Mouse (Mus musculus): ENCODE results near the gene Ptgds. TPM values are rescaled to one million over a fixed set of nuclear protein-coding genes. Genes with fewer than 3 reads are reported as not detected.
A peak's percentile ranks its signal among the peaks of the same experiment; 100 is the strongest.

The Ptgds gene
- polyA plus RNA-seq, 1 experiment: 758 TPM

DNA sequence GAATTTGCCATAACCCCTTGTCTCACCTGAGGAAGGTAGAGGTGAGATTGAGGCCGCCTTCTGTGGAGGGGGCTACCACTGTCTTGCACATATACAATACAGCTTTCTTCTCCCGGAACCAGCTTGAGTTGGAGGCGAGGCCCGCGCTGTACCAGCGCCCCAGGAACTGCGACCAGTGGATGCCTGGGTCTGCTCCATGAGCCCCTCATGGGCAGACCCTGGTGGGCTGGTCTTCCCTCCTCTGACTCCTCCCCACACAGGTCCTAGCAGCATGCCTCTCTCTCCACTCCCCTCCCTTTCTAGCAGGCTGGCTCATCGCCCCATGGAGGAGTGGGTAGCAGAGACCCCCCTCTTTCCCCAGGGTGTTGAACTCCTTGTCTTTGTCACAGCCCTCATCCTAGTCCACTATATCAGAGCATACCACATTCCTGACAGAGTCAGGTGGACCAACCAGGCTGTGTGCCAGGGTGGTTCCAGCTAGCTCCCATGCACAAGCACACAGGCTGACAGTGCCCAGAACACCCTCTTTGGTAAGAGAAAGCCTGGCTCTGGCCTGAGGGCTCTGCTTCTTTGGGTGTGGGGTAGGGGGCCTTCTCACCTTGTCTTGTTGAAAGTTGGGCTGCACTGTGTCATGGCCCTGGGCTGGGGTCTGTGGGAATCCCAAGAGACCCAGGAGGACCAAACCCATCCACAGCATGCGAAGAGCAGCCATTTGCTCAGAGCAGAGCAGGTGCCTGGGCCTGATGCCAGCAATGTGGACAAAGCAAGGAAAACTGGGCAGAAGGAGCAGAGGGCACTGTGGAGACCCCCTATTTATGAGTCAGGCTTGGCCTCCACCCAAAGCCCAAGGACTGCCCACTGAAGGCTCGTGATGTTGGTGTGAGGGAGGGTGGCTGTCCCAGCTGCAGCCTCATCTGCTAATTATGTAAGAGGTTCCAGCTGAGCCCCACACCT lies 607 bp downstream of the Ptgds start:
- peaks cover 22% of the 10 kb centered on the region for H3K4me1 ChIP-seq (ENCODE audit: control insufficient read depth, insufficient read depth, low read length)
- H3K27ac ChIP-seq (ENCODE audit: insufficient read depth, low read depth, low read length): peak overlapping the region; percentile 72
- WGBS: 70% methylated on average over 10 of the region's 10 CpGs
- 0 out of 2 replicates have a peak, but pooled peaks have one; percentile 21 for TF ChIP-seq POLR2A (IDR thresholded peaks at IDR 0.05; ENCODE audit: insufficient read depth, low read depth, low read length)
- no peak for TF ChIP-seq CTCF (IDR thresholded peaks at IDR 0.05; ENCODE audit: insufficient read depth, low read depth, low read length)
- H3K4me3 ChIP-seq (ENCODE audit: insufficient read depth, low read depth, low read length): peak overlapping the region; percentile 8

GRCm38 (mm10) chr2:25467606-25468303 lies 2.1 kb downstream of the Ptgds start:
- 78% methylated on average over 14 of the region's 14 CpGs for WGBS
- Histone ChIP-seq H3K27ac (ENCODE audit: insufficient read depth, low read depth, low read length) (0 out of 2 replicates have a peak overlapping the region, but pooled peaks have one; percentile 16), H3K4me1 (ENCODE audit: control insufficient read depth, insufficient read depth, low read length) (peaks cover 19% of the 10 kb centered on the region), H3K4me3 (ENCODE audit: insufficient read depth, low read depth, low read length) (no peak overlapping the region)
- TF ChIP-seq CTCF (IDR thresholded peaks at IDR 0.05; ENCODE audit: insufficient read depth, low read depth, low read length): no peak
- no peak for TF ChIP-seq POLR2A (IDR thresholded peaks at IDR 0.05; ENCODE audit: insufficient read depth, low read depth, low read length)

DNA sequence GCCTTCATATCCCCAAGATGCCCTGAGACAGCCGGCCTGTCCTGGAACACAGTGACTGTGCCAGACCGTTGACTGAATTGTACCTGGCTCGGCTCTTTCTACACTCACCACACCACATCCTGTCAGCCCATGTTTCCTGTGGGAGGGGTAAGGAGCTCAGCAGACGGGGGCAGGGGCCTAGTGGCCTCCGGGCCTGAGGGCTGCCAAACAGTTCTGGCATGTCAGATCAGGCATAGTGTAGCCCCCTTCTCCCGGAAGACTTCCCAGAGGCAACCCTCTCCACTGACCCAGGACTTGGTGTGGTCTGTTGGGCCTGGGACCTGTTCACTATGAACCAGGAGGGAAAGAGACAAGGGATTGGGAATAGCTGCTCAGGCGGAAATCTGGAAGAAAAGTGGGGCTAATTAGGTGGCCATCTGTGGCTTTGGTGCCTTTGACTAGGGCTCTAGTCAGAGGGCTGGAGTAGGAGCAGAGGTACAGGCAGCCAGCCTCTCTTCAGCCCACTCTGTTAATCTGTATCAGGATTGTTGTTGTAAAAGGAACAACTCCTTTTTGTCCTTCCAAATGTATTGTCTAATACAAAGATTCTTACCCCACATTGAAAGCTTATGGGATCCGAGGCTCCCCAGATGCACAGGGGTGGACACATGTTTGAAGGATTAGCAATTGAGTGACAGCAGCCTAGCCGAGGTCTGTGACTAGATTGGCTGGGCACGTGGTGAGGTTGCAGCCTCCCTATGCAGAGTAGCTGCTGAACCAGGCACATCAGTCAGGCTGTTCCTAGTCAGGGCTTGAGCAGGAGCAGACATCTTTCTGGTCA lies 3.8 kb downstream of the Ptgds start:
- H3K4me1 ChIP-seq (ENCODE audit: control insufficient read depth, insufficient read depth, low read length): peaks cover 24% of the 10 kb centered on the region
- H3K27ac ChIP-seq (ENCODE audit: insufficient read depth, low read depth, low read length): no peak overlapping the region
- TF ChIP-seq POLR2A (IDR thresholded peaks at IDR 0.05; ENCODE audit: insufficient read depth, low read depth, low read length): no peak
- TF ChIP-seq CTCF (IDR thresholded peaks at IDR 0.05; ENCODE audit: insufficient read depth, low read depth, low read length): no peak
- WGBS: 56% methylated on average over 10 of the region's 10 CpGs
- H3K4me3 ChIP-seq (ENCODE audit: insufficient read depth, low read depth, low read length): no peak overlapping the region

DNA sequence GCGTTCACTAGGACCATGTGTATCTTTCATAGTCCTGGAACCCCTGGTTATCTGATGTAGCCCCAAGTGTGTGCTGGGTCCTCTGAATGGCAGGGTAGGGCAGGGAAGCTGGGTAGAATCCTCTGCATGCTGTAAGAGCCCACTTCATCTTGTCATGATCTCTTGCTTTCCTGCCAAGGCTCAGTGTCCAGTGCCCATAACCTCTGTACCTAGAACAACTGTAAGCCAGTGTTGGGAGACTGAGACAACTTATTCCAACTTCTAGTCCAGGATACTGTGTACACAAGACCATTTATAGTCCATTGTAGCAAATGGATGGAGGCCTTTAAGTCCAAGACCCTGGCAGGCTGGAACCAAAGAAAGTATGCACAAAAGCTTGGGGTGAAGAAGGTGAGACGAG lies 4.6 kb downstream of the Ptgds start:
- Histone ChIP-seq H3K4me3 (ENCODE audit: insufficient read depth, low read depth, low read length) (no peak overlapping the region), H3K4me1 (ENCODE audit: control insufficient read depth, insufficient read depth, low read length) (peaks cover 27% of the 10 kb centered on the region), H3K27ac (ENCODE audit: insufficient read depth, low read depth, low read length) (no peak overlapping the region)
- 95% methylated on average over 2 of the region's 2 CpGs for WGBS
- TF ChIP-seq CTCF (IDR thresholded peaks at IDR 0.05; ENCODE audit: insufficient read depth, low read depth, low read length): no peak
- TF ChIP-seq POLR2A (IDR thresholded peaks at IDR 0.05; ENCODE audit: insufficient read depth, low read depth, low read length): no peak

DNA sequence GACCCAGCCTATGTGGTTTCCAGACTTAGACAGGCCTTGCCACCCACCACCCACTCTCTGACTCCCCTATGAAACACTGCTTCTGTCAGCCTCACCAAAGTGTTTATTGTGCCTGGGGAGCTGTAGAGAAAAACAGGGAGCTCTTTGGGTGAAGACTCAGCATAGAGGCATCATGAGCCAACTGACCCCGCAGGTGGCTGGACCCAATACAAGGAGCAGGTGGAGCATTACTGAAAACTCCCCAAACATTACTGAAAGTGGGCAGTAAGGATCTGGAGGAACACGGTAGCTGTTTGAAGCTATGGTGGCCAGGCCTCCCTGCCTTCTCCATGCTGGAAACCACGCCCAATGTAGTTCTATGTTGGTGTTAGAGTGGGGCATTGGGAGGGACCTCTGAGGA lies 6.2 kb downstream of the Ptgds start:
- Histone ChIP-seq H3K4me3 (ENCODE audit: insufficient read depth, low read depth, low read length) (no peak overlapping the region), H3K27ac (ENCODE audit: insufficient read depth, low read depth, low read length) (no peak overlapping the region), H3K4me1 (ENCODE audit: control insufficient read depth, insufficient read depth, low read length) (peaks cover 23% of the 10 kb centered on the region)
- 93% methylated on average over 3 of the region's 3 CpGs for WGBS
- TF ChIP-seq POLR2A (IDR thresholded peaks at IDR 0.05; ENCODE audit: insufficient read depth, low read depth, low read length) (no peak), CTCF (IDR thresholded peaks at IDR 0.05; ENCODE audit: insufficient read depth, low read depth, low read length) (no peak)

DNA sequence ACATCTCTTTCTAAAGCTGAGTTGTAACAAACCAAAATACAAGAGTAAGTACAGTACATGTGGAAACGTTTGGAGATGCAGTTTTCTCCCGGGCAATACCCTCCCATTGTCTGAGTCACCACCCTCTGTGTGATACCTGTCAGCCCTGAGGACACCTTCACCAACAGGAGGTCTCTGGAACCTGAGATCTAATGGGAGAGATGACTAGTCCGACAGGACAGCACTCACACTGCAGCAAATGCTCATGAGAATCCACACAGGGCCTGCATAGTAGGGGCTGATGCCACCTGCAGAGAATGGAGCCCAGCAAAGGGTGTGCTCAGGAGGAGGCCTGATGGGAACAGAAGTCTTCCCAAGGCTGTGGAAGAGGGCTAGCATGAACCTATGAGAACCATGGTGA lies 8.4 kb downstream of the Ptgds start:
- Histone ChIP-seq H3K27ac (ENCODE audit: insufficient read depth, low read depth, low read length) (peak overlapping the region; percentile 84), H3K4me1 (ENCODE audit: control insufficient read depth, insufficient read depth, low read length) (peaks cover 21% of the 10 kb centered on the region), H3K4me3 (ENCODE audit: insufficient read depth, low read depth, low read length) (peak overlapping the region; percentile 86)
- 9% methylated on average over 3 of the region's 3 CpGs for WGBS
- no peak for TF ChIP-seq CTCF (IDR thresholded peaks at IDR 0.05; ENCODE audit: insufficient read depth, low read depth, low read length)

DNA sequence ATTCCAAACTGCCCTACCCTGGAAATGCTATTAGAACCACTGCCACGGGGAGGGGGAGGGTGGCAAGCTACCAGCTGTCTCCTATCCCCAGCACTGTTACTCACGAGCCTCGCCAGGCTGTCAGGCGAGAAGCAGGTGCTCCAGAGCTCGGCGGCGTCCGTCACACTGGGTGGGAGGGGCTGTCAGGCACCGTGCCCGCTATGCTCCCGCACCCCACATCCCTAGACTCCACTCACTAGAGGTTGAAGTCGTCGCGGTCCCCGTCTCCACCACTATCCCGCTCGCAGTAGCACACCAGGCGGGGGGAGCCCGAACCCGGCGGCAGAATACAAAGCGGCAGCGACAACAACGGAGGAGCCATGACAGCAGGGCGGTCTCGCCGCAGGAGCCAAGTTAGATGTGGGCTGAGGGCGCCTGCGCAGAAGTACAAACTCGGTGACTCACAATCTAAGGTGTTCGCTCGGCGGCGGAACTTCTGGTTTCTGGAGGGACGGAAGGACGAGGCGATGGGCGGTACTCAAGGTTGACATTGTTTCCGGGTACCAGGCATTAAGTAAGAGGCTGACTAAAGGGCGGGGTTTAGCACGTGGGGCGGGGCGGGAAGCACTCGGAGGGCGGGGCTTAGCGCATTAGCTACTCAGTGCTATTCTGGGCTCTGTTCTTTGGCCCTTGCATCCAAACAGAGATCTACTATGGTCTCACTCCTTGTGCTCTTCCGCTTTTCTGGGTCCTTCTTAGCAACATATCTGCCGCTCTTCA lies 9.1 kb downstream of the Ptgds start, which contains the start of gene Paxx:
TSS of gene Paxx (minus strand) at position 544 of the 759 bp plus-strand sequence.
- Histone ChIP-seq H3K27ac (ENCODE audit: insufficient read depth, low read depth, low read length) (peak within 1 kb of the TSS; percentile 91), H3K4me1 (ENCODE audit: control insufficient read depth, insufficient read depth, low read length) (peaks cover 21% of the 10 kb centered on the region), H3K4me3 (ENCODE audit: insufficient read depth, low read depth, low read length) (peak within 1 kb of the TSS; percentile 86)
- 1% methylated on average over 48 of the region's 48 CpGs for WGBS
- peak; percentile 58; the same call in 1 of the 2 replicates for TF ChIP-seq POLR2A (IDR thresholded peaks at IDR 0.05; ENCODE audit: insufficient read depth, low read depth, low read length)
- no peak for TF ChIP-seq CTCF (IDR thresholded peaks at IDR 0.05; ENCODE audit: insufficient read depth, low read depth, low read length)

GRCm38 (mm10) chr2:25460135-25460534 lies 9.7 kb downstream of the Ptgds start:
- TF ChIP-seq CTCF (IDR thresholded peaks at IDR 0.05; ENCODE audit: insufficient read depth, low read depth, low read length) (no peak), POLR2A (IDR thresholded peaks at IDR 0.05; ENCODE audit: insufficient read depth, low read depth, low read length) (no peak)
- 21% methylated on average over 5 of the region's 5 CpGs for WGBS
- H3K27ac ChIP-seq (ENCODE audit: insufficient read depth, low read depth, low read length): peak overlapping the region; percentile 91
- peaks cover 21% of the 10 kb centered on the region for H3K4me1 ChIP-seq (ENCODE audit: control insufficient read depth, insufficient read depth, low read length)
- peak overlapping the region; percentile 86 for H3K4me3 ChIP-seq (ENCODE audit: insufficient read depth, low read depth, low read length)
